Mouse (Mus musculus) embryonic facial prominence, embryonic 12.5 days (tissue): ENCODE data around the gene Smg7. TPM values are rescaled to one million over a fixed set of nuclear protein-coding genes. Genes with fewer than 3 reads are reported as not detected.
"Not testable (repeated sequence)": the region's sequence is repeated elsewhere in the genome, so short reads cannot be mapped to it uniquely, and the experiment has no call there.

ENCODE experiments used
- ATAC-seq: fragments of 200-750 bp; cut with Nextera tagmentation; 2 replicates; pipeline ENCODE4 v1.8.0; 2017; ENCODE audit not compliant: insufficient number of reproducible peaks, insufficient read depth, low FRiP score, low TSS enrichment
- H3K27ac ChIP-seq: fragments of 300-500 bp; sonication (generic); 2 replicates; pipeline ENCODE4 v1.5.1; 2016; ENCODE audit warnings: mild to moderate bottlenecking
- H3K27me3 ChIP-seq: fragments of 300-500 bp; sonication (generic); 2 replicates; pipeline ENCODE4 v1.6.1; 2016; ENCODE audit warnings: mild to moderate bottlenecking, moderate library complexity
- H3K36me3 ChIP-seq: fragments of 300-500 bp; sonication (generic); 2 replicates; pipeline ENCODE4 v1.6.1; 2016; ENCODE audit warnings: mild to moderate bottlenecking
- H3K4me1 ChIP-seq: fragments of 300-500 bp; sonication (generic); 2 replicates; pipeline ENCODE4 v1.6.1; 2016
- H3K4me2 ChIP-seq: fragments of 300-500 bp; sonication (generic); replicated peaks from 2 replicates; pipeline ENCODE4 v1.6.1; 2016; ENCODE audit warnings: mild to moderate bottlenecking, moderate library complexity
- H3K4me3 ChIP-seq: fragments of 300-500 bp; sonication (generic); 2 replicates; pipeline ENCODE4 v1.5.1; 2016; ENCODE audit warnings: mild to moderate bottlenecking
- H3K9ac ChIP-seq: fragments of 300-500 bp; sonication (generic); 2 replicates; pipeline ENCODE4 v1.6.1; 2016; ENCODE audit warnings: mild to moderate bottlenecking, moderate library complexity
- H3K9me3 ChIP-seq: fragments of 300-500 bp; sonication (generic); 2 replicates; pipeline ENCODE4 v1.6.1; 2016; ENCODE audit warnings: mild to moderate bottlenecking, moderate library complexity
- WGBS: fragments of 180-500 bp; shearing (Covaris S2); methylation state at CpG from one replicate; pipeline ENCODE4 v1.1.7; 2016; 5-methylcytosine and 5-hydroxymethylcytosine counted together
- polyA plus RNA-seq: library from polyadenylated mRNA; unstranded; fragments of >200 nt; fragmentation: Nextera tagmentation; extraction: Ambion mirVana; gene quantifications from 2 replicates; pipeline ENCODE4 v1.2.1, GENCODE M21; 2016

Gene Smg7
- polyA plus RNA-seq, 1 experiment from 2014 or later: 33.2 TPM

DNA sequence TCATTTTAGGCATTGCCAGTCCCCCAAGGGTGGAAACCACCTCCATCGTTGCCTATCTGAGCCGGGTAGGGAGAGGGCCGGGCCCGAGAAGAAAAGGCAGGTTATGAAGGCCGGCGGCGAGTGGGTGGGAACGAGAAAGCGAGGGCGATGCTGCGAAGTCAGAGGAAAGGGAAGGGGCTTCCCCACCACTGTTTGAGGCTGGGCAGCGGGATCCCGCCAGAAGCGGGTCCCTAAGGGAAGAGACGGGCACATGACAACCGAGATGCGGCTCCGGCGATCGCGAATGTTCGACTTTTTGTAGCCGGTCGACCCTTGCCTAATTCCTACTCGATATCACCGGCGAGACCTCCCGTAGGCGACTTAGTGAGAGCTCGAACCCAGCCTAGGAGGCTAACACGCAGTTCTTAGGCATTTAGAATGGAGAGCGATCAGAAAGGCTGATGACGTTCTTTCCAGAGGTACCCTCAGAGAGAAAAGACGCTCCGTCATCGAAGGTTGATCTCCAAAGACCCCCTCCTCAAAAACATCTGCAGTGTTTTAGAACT is 1.2 kb upstream of the Smg7 start:
- H3K27ac ChIP-seq: peak overlapping the region; percentile 95
- H3K4me1 ChIP-seq: peaks cover 14% of the 10 kb centered on the region
- peak overlapping the region; percentile 94 for H3K4me3 ChIP-seq
- H3K36me3 ChIP-seq: no peaks in the 10 kb centered on the region
- peak overlapping the region; percentile 97 for H3K4me2 ChIP-seq
- peak overlapping the region; percentile 90 for H3K9ac ChIP-seq
- under 1% methylated on average over 36 of the region's 36 CpGs for WGBS
- no peaks in the 10 kb centered on the region for H3K27me3 ChIP-seq
- no peaks in the 10 kb centered on the region for H3K9me3 ChIP-seq
- 0 out of 2 replicates have a peak, but pooled peaks have one; percentile 42 for ATAC-seq

DNA sequence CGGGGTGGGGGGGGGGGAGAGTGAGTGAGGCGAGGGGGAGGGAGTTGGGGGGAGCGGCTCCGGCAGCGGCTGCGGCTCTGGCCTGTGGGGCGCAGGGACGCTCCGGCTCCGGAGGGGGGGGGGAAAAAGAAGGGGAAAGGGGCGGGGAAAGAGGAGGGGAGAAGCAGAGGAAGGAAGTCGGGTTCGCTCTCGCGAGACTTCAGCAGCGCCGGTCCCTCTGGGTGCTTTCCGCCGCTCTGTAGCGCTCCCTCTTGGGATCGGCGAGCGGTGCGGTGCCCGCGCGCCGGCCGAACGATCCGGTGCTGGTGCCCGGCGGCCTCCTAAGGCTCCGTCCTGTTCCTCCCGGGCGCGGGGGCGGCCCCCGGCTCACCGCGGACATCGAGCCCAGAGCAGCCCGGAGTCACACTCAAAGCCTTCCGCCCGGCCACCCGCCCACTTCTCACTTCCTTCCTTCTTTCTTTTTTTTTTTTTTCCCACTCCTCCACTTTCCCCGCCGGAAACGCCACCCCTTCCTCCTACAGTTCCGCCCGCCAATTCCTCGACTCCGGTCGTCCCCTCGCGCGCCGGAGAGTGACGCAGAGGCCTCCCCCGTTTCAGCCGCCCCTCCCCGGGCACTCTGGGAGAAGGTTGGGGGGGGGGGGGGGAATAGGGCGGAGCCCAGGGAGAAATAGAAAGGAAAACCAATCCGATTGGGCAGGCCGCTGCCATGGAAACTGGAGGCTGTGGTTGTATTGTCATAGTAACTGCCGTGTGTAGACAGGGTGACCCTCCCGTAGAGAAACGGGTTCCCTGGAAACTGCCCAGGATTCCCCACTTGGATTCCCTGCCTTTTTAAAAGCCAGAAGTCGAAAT is 445 bp upstream of the Smg7 start:
- Histone ChIP-seq H3K4me2 (peak overlapping the region; percentile 97), H3K4me1 (peaks cover 14% of the 10 kb centered on the region), H3K27me3 (no peaks in the 10 kb centered on the region), H3K9ac (peak overlapping the region; percentile 95), H3K36me3 (no peaks in the 10 kb centered on the region), H3K27ac (peak overlapping the region; percentile 95), H3K4me3 (peak overlapping the region; percentile 94), H3K9me3 (no peaks in the 10 kb centered on the region)
- ATAC-seq: peak; percentile 87
- WGBS: 1% methylated on average over 55 of the region's 69 CpGs

GRCm38 (mm10) chr1:152901419-152901764 is 1.1 kb downstream of the Smg7 start:
- no peaks in the 10 kb centered on the region for H3K9me3 ChIP-seq
- H3K4me3 ChIP-seq: peak overlapping the region; percentile 94
- no peaks in the 10 kb centered on the region for H3K27me3 ChIP-seq
- H3K36me3 ChIP-seq: no peaks in the 10 kb centered on the region
- H3K4me2 ChIP-seq: peak overlapping the region; percentile 87
- H3K4me1 ChIP-seq: peaks cover 14% of the 10 kb centered on the region
- peak overlapping the region; percentile 95 for H3K9ac ChIP-seq
- H3K27ac ChIP-seq: peak overlapping the region; percentile 95
- 3% methylated on average over 6 of the region's 6 CpGs for whole genome bisulfite sequencing
- no peak for ATAC-seq

DNA sequence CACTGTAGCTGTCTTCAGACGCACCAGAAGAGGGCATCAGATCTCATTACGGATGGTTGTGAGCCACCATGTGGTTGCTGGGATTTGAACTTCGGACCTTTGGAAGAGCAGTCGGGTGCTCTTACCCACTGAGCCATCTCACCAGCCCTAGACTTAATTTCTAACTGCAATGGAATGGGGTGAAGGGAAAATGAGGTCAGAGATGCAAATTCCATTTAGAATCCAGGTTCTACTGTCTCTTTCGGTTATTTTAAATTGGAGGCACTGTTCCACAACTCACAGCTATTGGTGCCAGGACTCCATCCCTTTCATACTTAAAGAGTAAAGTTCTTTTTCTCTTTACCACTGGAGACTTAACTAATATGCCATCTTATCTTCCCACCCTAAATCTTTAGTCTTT is 14.4 kb downstream of the Smg7 start:
- not testable (repeated sequence) for H3K4me3 ChIP-seq, H3K9me3 ChIP-seq, H3K4me2 ChIP-seq, ATAC-seq, H3K9ac ChIP-seq, H3K27ac ChIP-seq, H3K4me1 ChIP-seq, H3K27me3 ChIP-seq, H3K36me3 ChIP-seq
- 90% methylated on average over 4 of the region's 5 CpGs for WGBS

GRCm38 (mm10) chr1:152871031-152871430 is 31.4 kb downstream of the Smg7 start:
- no peak overlapping the region for H3K4me2 ChIP-seq
- H3K27ac ChIP-seq: no peak overlapping the region
- ATAC-seq: no peak
- H3K36me3 ChIP-seq: peaks cover 22% of the 10 kb centered on the region
- WGBS: 75% methylated on average over 3 of the region's 3 CpGs
- H3K4me1 ChIP-seq: no peaks in the 10 kb centered on the region
- H3K9me3 ChIP-seq: no peaks in the 10 kb centered on the region
- H3K27me3 ChIP-seq: no peaks in the 10 kb centered on the region
- H3K9ac ChIP-seq: no peak overlapping the region
- no peak overlapping the region for H3K4me3 ChIP-seq

- no peak for ATAC-seq
- Histone ChIP-seq H3K9ac (no peak overlapping the region), H3K4me1 (no peaks in the 10 kb centered on the region), H3K27ac (no peak overlapping the region), H3K36me3 (peaks cover 32% of the 10 kb centered on the region), H3K27me3 (no peaks in the 10 kb centered on the region), H3K4me2 (no peak overlapping the region), H3K4me3 (no peak overlapping the region), H3K9me3 (no peaks in the 10 kb centered on the region)
- WGBS: 95% methylated on average over 6 of the region's 6 CpGs
These were observed 32.5 kb downstream of the Smg7 start for GRCm38 (mm10) chr1:152869901-152870300.

DNA sequence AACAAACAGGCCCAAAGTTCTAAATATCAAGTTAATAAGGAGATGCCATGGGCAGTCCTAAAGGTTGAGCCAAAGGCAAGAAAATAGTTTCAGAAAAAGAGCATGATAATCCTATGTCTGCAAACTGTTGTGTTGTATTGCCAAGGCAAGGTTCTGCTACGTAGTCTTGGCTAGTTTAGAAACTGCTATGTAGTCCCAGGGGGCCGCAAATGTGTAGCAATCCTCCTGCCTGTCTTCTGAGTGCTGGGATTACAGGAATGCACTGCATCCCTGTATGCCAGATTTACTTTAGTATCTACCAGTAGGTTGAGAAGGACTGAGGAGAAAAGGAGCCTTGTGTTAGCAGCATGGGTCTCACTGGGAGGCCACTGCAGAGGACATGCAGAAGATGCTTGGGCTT is 55.6 kb downstream of the Smg7 start:
- Histone ChIP-seq H3K4me3 (no peak overlapping the region), H3K9ac (no peak overlapping the region), H3K27me3 (no peaks in the 10 kb centered on the region), H3K9me3 (no peaks in the 10 kb centered on the region), H3K4me2 (no peak overlapping the region), H3K36me3 (peaks cover 69% of the 10 kb centered on the region), H3K27ac (no peak overlapping the region), H3K4me1 (no peaks in the 10 kb centered on the region)
- no peak for ATAC-seq
- WGBS: 91% methylated on average over 2 of the region's 2 CpGs

- Histone ChIP-seq H3K9ac (no peak overlapping the region), H3K4me2 (no peak overlapping the region), H3K27ac (no peak overlapping the region), H3K9me3 (no peaks in the 10 kb centered on the region), H3K27me3 (no peaks in the 10 kb centered on the region), H3K36me3 (peaks cover 74% of the 10 kb centered on the region), H3K4me1 (no peaks in the 10 kb centered on the region), H3K4me3 (no peak overlapping the region)
- ATAC-seq: no peak
- 84% methylated on average over 3 of the region's 3 CpGs for WGBS
These were observed 57.2 kb downstream of the Smg7 start for GRCm38 (mm10) chr1:152845211-152845730.

DNA sequence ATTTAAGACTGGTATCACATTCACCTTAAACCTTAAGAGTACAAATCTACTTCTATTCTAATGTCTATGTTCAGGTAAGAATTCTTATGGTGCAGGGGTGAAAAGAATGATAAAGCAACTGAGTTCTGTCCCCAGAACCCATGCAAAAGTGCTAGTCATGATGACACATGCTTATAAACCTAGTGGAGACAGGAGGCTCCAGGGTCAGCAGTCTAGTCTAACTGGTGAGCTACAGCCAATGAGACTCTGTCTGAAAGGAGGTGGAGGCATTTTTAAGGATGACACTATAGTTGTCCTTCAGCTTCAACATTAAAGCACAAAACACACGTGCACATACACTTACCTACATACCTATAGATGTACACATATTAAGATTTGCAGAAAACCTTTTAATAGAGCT is 57.8 kb downstream of the Smg7 start:
- 89% methylated on average over 1 of the region's 1 CpGs for WGBS
- ATAC-seq: no peak
- H3K36me3 ChIP-seq: peaks cover 79% of the 10 kb centered on the region

GRCm38 (mm10) chr1:152841057-152841456 is 61.4 kb downstream of the Smg7 start:
- Histone ChIP-seq H3K4me3 (no peak overlapping the region), H3K4me1 (no peaks in the 10 kb centered on the region), H3K36me3 (peaks cover 80% of the 10 kb centered on the region), H3K9ac (no peak overlapping the region), H3K4me2 (no peak overlapping the region), H3K27me3 (no peaks in the 10 kb centered on the region), H3K27ac (no peak overlapping the region), H3K9me3 (no peaks in the 10 kb centered on the region)
- no peak for ATAC-seq
- WGBS: 91% methylated on average over 2 of the region's 2 CpGs

More for the DNA sequence above, 57.8 kb downstream of the Smg7 start:
- Histone ChIP-seq H3K9me3 (no peaks in the 10 kb centered on the region), H3K27ac (no peak overlapping the region), H3K4me1 (no peaks in the 10 kb centered on the region), H3K4me2 (no peak overlapping the region), H3K27me3 (no peaks in the 10 kb centered on the region), H3K9ac (no peak overlapping the region), H3K4me3 (no peak overlapping the region)

- peaks cover 73% of the 10 kb centered on the region for H3K36me3 ChIP-seq
- no peak for ATAC-seq
- H3K9ac ChIP-seq: no peak overlapping the region
- no peak overlapping the region for H3K27ac ChIP-seq
- WGBS: 85% methylated on average over 3 of the region's 3 CpGs
- H3K27me3 ChIP-seq: no peaks in the 10 kb centered on the region
- no peaks in the 10 kb centered on the region for H3K4me1 ChIP-seq
- no peaks in the 10 kb centered on the region for H3K9me3 ChIP-seq
- H3K4me2 ChIP-seq: no peak overlapping the region
- no peak overlapping the region for H3K4me3 ChIP-seq
These were observed 62.1 kb downstream of the Smg7 start for GRCm38 (mm10) chr1:152840343-152840742.

- H3K27me3 ChIP-seq: no peaks in the 10 kb centered on the region
- no peak overlapping the region for H3K4me3 ChIP-seq
- no peak overlapping the region for H3K9ac ChIP-seq
- ATAC-seq: no peak
- H3K9me3 ChIP-seq: no peaks in the 10 kb centered on the region
- H3K36me3 ChIP-seq: peaks cover 60% of the 10 kb centered on the region
- no peak overlapping the region for H3K4me2 ChIP-seq
- no peaks in the 10 kb centered on the region for H3K4me1 ChIP-seq
- WGBS: 90% methylated on average over 12 of the region's 12 CpGs
- H3K27ac ChIP-seq: no peak overlapping the region
These were observed 63.6 kb downstream of the Smg7 start for GRCm38 (mm10) chr1:152838841-152839240.
